Comparison of ENCODE assay signal across 8 mouse cellular contexts in the genomic region with DNA sequence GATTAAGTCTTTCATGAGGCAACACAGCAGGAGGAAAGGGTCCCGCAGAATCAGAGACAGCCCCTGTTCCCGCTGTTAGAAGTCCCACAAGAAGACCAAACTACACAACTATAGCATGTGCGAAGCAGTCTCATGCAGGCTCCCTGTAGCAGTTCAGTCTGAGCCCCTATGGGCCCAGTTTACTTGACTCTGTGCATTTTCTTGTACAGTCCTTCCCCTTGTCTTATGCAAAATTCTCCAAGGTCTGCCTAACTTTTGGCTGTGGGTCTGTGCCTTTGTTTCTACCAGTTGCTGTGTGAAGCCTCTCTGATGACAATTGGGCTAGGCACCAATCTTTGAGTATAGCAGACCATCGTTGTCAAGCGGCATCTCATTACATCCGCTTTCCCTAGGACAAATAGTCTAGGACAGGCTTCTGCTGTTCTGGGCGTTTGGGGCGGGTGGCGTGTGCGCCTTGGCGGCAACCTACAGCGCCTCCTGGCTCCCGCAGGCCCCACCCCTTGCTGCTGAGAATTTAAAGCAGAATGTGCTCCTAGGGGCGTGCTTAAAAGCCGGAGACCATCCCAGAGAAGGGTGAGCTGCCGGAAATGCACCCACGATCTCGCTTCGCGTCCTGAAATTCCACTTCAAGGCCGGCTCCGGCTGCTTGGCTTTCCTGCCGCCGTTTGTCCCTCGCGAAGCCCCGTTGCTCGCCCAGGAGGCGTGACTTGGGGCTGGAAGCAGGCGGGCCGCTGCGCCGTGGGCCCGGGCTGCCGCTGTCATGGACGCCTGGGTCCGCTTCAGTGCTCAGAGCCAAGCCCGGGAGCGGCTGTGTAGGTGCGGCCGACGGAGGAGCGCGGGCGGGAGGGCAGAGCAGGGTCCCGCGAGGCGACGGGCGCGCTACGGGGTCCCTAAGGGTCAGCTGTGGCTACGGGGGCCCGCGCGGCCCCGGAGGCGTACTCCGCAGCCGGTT. TPM values are rescaled to one million over a fixed set of nuclear protein-coding genes. Genes with fewer than 3 reads are reported as not detected.
DNase-seq lines count a peak whose midpoint lies in the region; ATAC-seq and TF ChIP-seq lines count a peak whose summit lies in the region.

TSS of gene Pex11b (plus strand) at position 449 of the 952 bp plus-strand sequence.
TSS of gene Gm42957 (plus strand) at position 547 of the 952 bp plus-strand sequence.

- peak within 1 kb of the TSS; percentile 87 for H3K9ac ChIP-seq in MEL (ENCODE audit: control insufficient read depth, low read depth, low read length, poor library complexity, severe bottlenecking)
- H3K9ac ChIP-seq in forebrain, postnatal 0 days: peak within 1 kb of the TSS; percentile 93
- peak within 1 kb of the TSS; percentile 97 for H3K9ac ChIP-seq in lung, embryonic 15.5 days

- ATAC-seq in forebrain, postnatal 0 days: peak; percentile 94
- peak; percentile 95 for ATAC-seq in lung, embryonic 15.5 days (ENCODE audit: borderline replicate concordance, extremely low read depth, low FRiP score, low TSS enrichment)

- TF ChIP-seq CTCF in MEL (IDR thresholded peaks at IDR 0.05 in 2 of 3, conservative IDR thresholded peaks at IDR 0.05 in 1 of 3; ENCODE audit: control insufficient read depth in 1 of 3, insufficient read depth in 1 of 3, low read depth in 2 of 3, low read length in 3 of 3, poor library complexity in 1 of 3, severe bottlenecking in 1 of 3): peak in 2 of 3 experiments; percentile 48 to 49; a peak in 5 of 6 replicates
- TF ChIP-seq CTCF in cerebellum, adult 2 months (IDR thresholded peaks at IDR 0.05; ENCODE audit: borderline replicate concordance, insufficient read depth, low read depth, low read length): no peak
- peak; percentile 65 for TF ChIP-seq CTCF in forebrain, postnatal 0 days (IDR thresholded peaks at IDR 0.05; ENCODE audit: low read depth)

- H3K4me2 ChIP-seq in forebrain, postnatal 0 days (ENCODE audit: low read depth): peak within 1 kb of the TSS; percentile 83
- peak within 1 kb of the TSS; percentile 77 for H3K4me2 ChIP-seq in lung, embryonic 15.5 days

- H3K9me3 ChIP-seq in MEL (replicated peaks; ENCODE audit: insufficient read depth, low read length): no peaks in the 10 kb centered on the region
- no peaks in the 10 kb centered on the region for H3K9me3 ChIP-seq in forebrain, postnatal 0 days (ENCODE audit: low read length)
- no peaks in the 10 kb centered on the region for H3K9me3 ChIP-seq in lung, embryonic 15.5 days

- peak in 1 of 2 experiments; percentile 47; a peak in 1 of 4 replicates for TF ChIP-seq EP300 in MEL (IDR thresholded peaks at IDR 0.05; ENCODE audit: low read depth in 1 of 2, low read length in 2 of 2)

- peak; percentile 89 to 95 for TF ChIP-seq POLR2A in MEL (IDR thresholded peaks at IDR 0.05; ENCODE audit: control insufficient read depth in 1 of 2, insufficient read depth in 1 of 2, low read depth in 1 of 2, low read length in 2 of 2, poor library complexity in 1 of 2)
- TF ChIP-seq POLR2A in cerebellum, adult 2 months (IDR thresholded peaks at IDR 0.05; ENCODE audit: borderline replicate concordance, insufficient read depth, low read length): peak; percentile 68; the same call in 1 of the 2 replicates

- DNase-seq in MEL (ENCODE audit: low read depth, low spot score): peak; percentile 99
- DNase-seq in cerebellum, adult 2 months: peak; percentile 88 to 91
- DNase-seq in forebrain, postnatal 0 days: peak; percentile 86
- peak; percentile 90 for DNase-seq in heart, postnatal 4 days
- DNase-seq in layer of hippocampus, adult 8-10 months (ENCODE audit: low spot score in 2 of 2): peak; percentile 79 to 86
- peak; percentile 89 for DNase-seq in ovary, adult 18-20 months (ENCODE audit: low spot score)
- peak; percentile 87 for DNase-seq in thymus, postnatal 0 days (ENCODE audit: low spot score)

- TF ChIP-seq RAD21 in MEL (IDR thresholded peaks at IDR 0.05; ENCODE audit: low read depth, low read length): no peak

- 2% methylated on average over 60 of the region's 60 CpGs for WGBS in cerebellum, adult 2 months
- 2% methylated on average over 60 of the region's 60 CpGs for WGBS in forebrain, postnatal 0 days
- 2% methylated on average over 60 of the region's 60 CpGs for WGBS in lung, embryonic 15.5 days

- H3K36me3 ChIP-seq in MEL (ENCODE audit: control insufficient read depth in 1 of 2, insufficient read depth in 2 of 2, low read length in 2 of 2): peaks cover 18 to 36% of the 10 kb centered on the region in 2 experiments
- H3K36me3 ChIP-seq in forebrain, postnatal 0 days (ENCODE audit: insufficient read depth): peaks cover 26% of the 10 kb centered on the region; the same call in 1 of the 2 replicates
- H3K36me3 ChIP-seq in lung, embryonic 15.5 days: peaks cover 45% of the 10 kb centered on the region

- H3K27ac ChIP-seq in MEL (ENCODE audit: control insufficient read depth, low read depth, low read length): peak within 1 kb of the TSS; percentile 80
- H3K27ac ChIP-seq in cerebellum, adult 2 months (ENCODE audit: insufficient read depth, low read length): peak within 1 kb of the TSS; percentile 30
- peak within 1 kb of the TSS; percentile 90 for H3K27ac ChIP-seq in forebrain, postnatal 0 days (ENCODE audit: low read depth, low read length)
- H3K27ac ChIP-seq in lung, embryonic 15.5 days: peak within 1 kb of the TSS; percentile 87

- peak within 1 kb of the TSS; percentile 73 to 89 for H3K4me3 ChIP-seq in MEL (ENCODE audit: control insufficient read depth in 1 of 2, insufficient read depth in 1 of 2, low read depth in 2 of 2, low read length in 2 of 2)
- H3K4me3 ChIP-seq in cerebellum, adult 2 months (replicated peaks; ENCODE audit: insufficient read depth, low read depth, low read length): peak within 1 kb of the TSS; percentile 87
- H3K4me3 ChIP-seq in forebrain, postnatal 0 days (ENCODE audit: low read depth, low read length): peak within 1 kb of the TSS; percentile 82
- H3K4me3 ChIP-seq in lung, embryonic 15.5 days: peak within 1 kb of the TSS; percentile 93

- H3K4me1 ChIP-seq in MEL (ENCODE audit: control insufficient read depth in 1 of 2, insufficient read depth in 2 of 2, low read length in 2 of 2): peaks cover 7 to 23% of the 10 kb centered on the region in 2 experiments
- H3K4me1 ChIP-seq in cerebellum, adult 2 months (ENCODE audit: control insufficient read depth, insufficient read depth, low read length): peaks cover 7% of the 10 kb centered on the region
- H3K4me1 ChIP-seq in forebrain, postnatal 0 days (ENCODE audit: insufficient read depth): peaks cover 19% of the 10 kb centered on the region
- peaks cover 25% of the 10 kb centered on the region for H3K4me1 ChIP-seq in lung, embryonic 15.5 days

- H3K27me3 ChIP-seq in MEL (ENCODE audit: control insufficient read depth in 1 of 2, insufficient read depth in 2 of 2, low read length in 2 of 2): no peaks in the 10 kb centered on the region
- H3K27me3 ChIP-seq in cerebellum, adult 2 months (ENCODE audit: control insufficient read depth, insufficient read depth, low read length): no peaks in the 10 kb centered on the region
- no peaks in the 10 kb centered on the region for H3K27me3 ChIP-seq in forebrain, postnatal 0 days (ENCODE audit: insufficient read depth, low read length)
- H3K27me3 ChIP-seq in lung, embryonic 15.5 days: no peaks in the 10 kb centered on the region

- H3K79me2 ChIP-seq in MEL (ENCODE audit: control insufficient read depth, insufficient read depth, low read length, poor library complexity): peaks cover 24% of the 10 kb centered on the region

TF ChIP-seq in MEL, 35 proteins besides CTCF, POLR2A, EP300 and RAD21 (continues in another document):
- TF ChIP-seq UBTF (IDR thresholded peaks at IDR 0.05; ENCODE audit: borderline replicate concordance, insufficient read depth, low read depth, low read length) (peak; percentile 98; the same call in 1 of the 2 replicates), SIN3A (IDR thresholded peaks at IDR 0.05; ENCODE audit: low read length) (peak; percentile 98), MYB (IDR thresholded peaks at IDR 0.05; ENCODE audit: low read depth, low read length) (no peak), ETS1 (IDR thresholded peaks at IDR 0.05; ENCODE audit: low read depth, low read length) (peak; percentile 58; the same call in 1 of the 2 replicates), GATA1 (IDR thresholded peaks at IDR 0.05; ENCODE audit: low read depth, low read length) (no peak), MAZ (IDR thresholded peaks at IDR 0.05; ENCODE audit: low read depth, low read length) (peak; percentile 80; the same call in 1 of the 2 replicates), HCFC1 (IDR thresholded peaks at IDR 0.05; ENCODE audit: low read depth, low read length) (peak; percentile 88), E2F4 (IDR thresholded peaks at IDR 0.05; ENCODE audit: borderline replicate concordance, low read depth, low read length) (peak; percentile 94), CHD1 (IDR thresholded peaks at IDR 0.05; ENCODE audit: low read depth, low read length) (no peak; the same call in 1 of the 2 replicates), ZKSCAN1 (IDR thresholded peaks at IDR 0.05; ENCODE audit: low read depth, low read length) (no peak)

RNA-seq across cellular contexts. Expression of gene Pex11b, which starts in this region (rescaled TPM):
- total RNA-seq in MEL (2012; rRNA removed): 33.8 and 38.2 TPM in 2 replicates
- 10 to 100 TPM in 1 of 2 experiments, not detected in 1; 82.8 TPM for polyA plus RNA-seq in MEL (2012; ENCODE audit: insufficient read depth in 1 of 2, insufficient read length in 2 of 2, low read depth in 1 of 2, low replicate concordance in 2 of 2, missing spikeins in 1 of 2)
- 61.8 and 62.3 TPM in 2 replicates for polyA plus RNA-seq in cerebellum, adult 2 months (2012; rRNA removed)
- total RNA-seq in forebrain, postnatal 0 days (2014; rRNA removed): 39.0 and 42.5 TPM in 2 replicates
- 72.2 and 73.6 TPM in 2 replicates for polyA plus RNA-seq in forebrain, postnatal 0 days (2015; fragmentation: Nextera tagmentation; extraction: Ambion mirVana)
- total RNA-seq in heart, postnatal 4 days (2021): 10 to 100 TPM; 26.4 to 26.8 TPM
- 10 to 100 TPM; 53.5 to 66.1 (median 58.1) TPM for total RNA-seq in layer of hippocampus, adult 8-10 months (2022)
- polyA plus RNA-seq in lung, embryonic 15.5 days (2015; fragmentation: Nextera tagmentation; extraction: Ambion mirVana): 56.2 and 58.3 TPM in 2 replicates
- 50.0 and 52.6 TPM in 2 replicates for polyA plus RNA-seq in thymus, postnatal 0 days (2015; fragmentation: Nextera tagmentation; extraction: Ambion mirVana)

RNA-seq across cellular contexts. Expression of gene Gm42957, which starts in this region (rescaled TPM):
- 0.16 and 0.19 TPM in 2 replicates for total RNA-seq in MEL (2012; rRNA removed)
- polyA plus RNA-seq in MEL (2012; ENCODE audit: insufficient read depth in 1 of 2, insufficient read length in 2 of 2, low read depth in 1 of 2, low replicate concordance in 2 of 2, missing spikeins in 1 of 2): under 1 TPM in 1 of 2 experiments, not detected in 1; 0.06 TPM
- 0.16 and 0.21 TPM in 2 replicates for polyA plus RNA-seq in cerebellum, adult 2 months (2012; rRNA removed)
- 0.31 and 0.38 TPM in 2 replicates for total RNA-seq in forebrain, postnatal 0 days (2014; rRNA removed)
- 0.07 TPM in 1 of 2 replicates, not detected in the other for polyA plus RNA-seq in forebrain, postnatal 0 days (2015; fragmentation: Nextera tagmentation; extraction: Ambion mirVana)
- total RNA-seq in heart, postnatal 4 days (2021): under 1 TPM; 0.18 to 0.21 TPM
- 1 to 10 TPM in 1 of 4 experiments, under 1 TPM in 3; 0.36 to 1.1 (median 0.66) TPM for total RNA-seq in layer of hippocampus, adult 8-10 months (2022)
- 0.14 TPM in 1 of 2 replicates, not detected in the other for polyA plus RNA-seq in lung, embryonic 15.5 days (2015; fragmentation: Nextera tagmentation; extraction: Ambion mirVana)
- not detected in 2 replicates for polyA plus RNA-seq in thymus, postnatal 0 days (2015; fragmentation: Nextera tagmentation; extraction: Ambion mirVana)

Comparison
In these comparisons a context has a peak if more than half of its experiments do, and no peak if none do; other contexts are left out.
1. Peak in every context shown above with its lines: DNase-seq, ATAC-seq, H3K4me3 ChIP-seq and H3K27ac ChIP-seq.
2. H3K27ac ChIP-seq: peak in every context shown above with its lines; median percentile 90 in forebrain, postnatal 0 days; 87 in lung, embryonic 15.5 days; 80 in MEL; 30 in cerebellum, adult 2 months.